Mouse (Mus musculus) erythroblast, embryonic 14.5 days (primary cell): Measurements from ENCODE around the gene Akt1.

ENCODE experiments used
- GATA1 ChIP-seq: IDR thresholded peaks from 2 replicates; pipeline ENCODE4 v1.6.1; 2012; ENCODE audit warnings: low read length, inconsistent platforms, mixed read lengths
- TAL1 ChIP-seq: IDR thresholded peaks from 3 replicates; pipeline ENCODE4 v1.6.1; 2012; ENCODE audit warnings: low read length, inconsistent platforms, mixed read lengths

DNA sequence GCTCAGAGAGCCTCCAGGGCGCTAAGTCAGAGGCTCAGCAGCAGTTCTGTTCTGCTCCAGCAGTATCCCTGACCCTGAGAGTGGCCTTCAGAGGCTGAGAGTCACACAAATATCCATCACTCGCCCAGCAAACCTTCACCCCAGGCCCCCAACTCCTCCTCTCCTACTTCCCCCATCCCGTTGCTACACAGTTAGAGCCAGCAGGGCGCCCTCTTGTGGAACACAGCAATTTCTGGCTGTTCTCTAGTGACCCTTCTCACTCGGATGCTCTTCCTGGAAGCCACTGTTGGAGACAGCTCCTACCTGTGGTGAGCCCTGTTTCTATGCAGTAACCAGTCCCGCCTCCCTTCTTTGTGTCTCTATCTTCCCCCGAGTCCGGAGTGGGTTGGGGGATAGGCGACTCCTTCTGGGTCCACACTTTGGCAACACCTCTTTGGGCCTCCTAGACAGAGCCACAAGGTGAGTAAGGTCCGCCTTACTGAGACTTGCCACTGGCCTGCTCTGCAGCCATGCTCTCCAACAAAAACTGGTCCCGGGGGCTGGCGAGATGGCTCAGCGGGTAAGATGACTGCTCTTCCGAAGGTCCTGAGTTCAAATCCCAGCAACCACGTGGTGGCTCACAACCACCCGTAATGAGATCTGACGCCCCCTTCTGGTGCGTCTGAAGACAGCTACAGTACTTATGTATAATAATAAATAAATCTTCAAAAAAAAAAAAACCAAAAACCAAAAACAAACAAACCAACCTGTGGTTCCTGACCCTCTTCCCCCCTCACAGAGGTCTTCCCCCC, 756 bp upstream of the Akt1 start:
- TF ChIP-seq GATA1 (no peak), TAL1 (no peak)
